Mouse (Mus musculus) ZHBTc4 (cell line): ENCODE results near the gene Ncmap.
"Not testable (repeated sequence)": the region's sequence is repeated elsewhere in the genome, so short reads cannot be mapped to it uniquely, and the experiment has no call there.

Experiments used
- DNase-seq: peaks from one replicate; pipeline ENCODE4 v3.0.0-alpha.2; 2011; ENCODE audit warnings: low read depth, low spot score

Ncmap gene

DNA sequence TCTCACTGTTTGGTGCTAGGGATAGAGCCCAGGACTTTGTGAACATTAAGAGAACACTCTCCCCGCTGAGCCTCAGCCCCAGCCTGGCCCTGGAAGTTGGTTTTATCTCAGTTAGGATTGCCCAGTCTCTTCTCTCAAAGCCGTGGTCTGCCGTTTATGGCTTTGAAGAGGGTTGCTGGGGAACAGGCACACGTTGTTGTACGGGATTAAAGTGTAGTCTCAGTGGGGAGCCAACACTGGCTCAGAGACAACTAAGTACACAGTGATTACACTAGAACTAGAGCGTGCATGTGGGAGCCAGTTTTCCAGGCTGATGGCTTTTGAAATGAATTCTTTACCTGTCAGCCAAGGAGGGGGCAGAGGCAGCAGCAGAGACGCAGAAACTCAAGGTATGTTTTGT lies 3.9 kb upstream of the Ncmap start:
- peak; percentile 40 for DNase-seq

DNA sequence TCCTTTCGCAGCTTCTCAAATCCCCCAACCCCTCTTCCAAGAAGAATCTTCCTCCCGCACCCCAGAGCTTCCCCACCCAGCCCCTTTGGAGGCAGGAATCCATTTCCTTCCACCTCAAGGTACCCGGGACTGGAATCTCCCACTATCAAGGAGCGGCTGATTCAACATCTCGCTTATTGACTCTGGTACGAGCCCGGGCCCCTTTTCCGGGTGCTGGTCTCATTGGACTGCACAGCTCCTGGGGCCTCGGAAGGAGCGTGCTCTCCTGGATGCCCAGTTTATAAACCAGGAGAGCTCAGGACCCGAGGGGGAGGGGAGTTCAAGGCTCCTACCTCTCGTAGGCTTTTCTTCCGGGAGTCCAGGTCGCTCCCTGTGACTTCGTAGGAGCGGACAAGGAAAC lies 476 bp downstream of the Ncmap start:
- DNase-seq = no peak

DNA sequence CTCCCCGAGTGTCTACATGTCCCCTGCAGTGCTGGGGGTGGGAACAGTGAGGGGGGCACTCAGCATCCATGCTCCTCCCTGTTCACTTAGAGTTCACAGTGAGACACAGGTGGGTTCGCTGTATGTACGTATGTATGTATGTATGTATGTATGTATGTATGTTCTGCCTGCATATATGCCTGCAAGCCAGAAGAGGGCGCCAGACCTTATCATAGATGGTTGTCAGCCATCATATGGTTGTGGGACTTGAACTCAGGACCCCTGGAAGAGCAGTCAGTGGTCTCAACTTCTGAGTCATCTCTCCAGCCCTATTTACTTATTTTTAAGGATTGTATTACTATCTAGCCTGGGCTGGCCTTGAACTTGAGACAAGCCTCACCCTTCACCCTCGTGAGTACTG lies 1.7 kb downstream of the Ncmap start:
- DNase-seq = peak; percentile 63

DNA sequence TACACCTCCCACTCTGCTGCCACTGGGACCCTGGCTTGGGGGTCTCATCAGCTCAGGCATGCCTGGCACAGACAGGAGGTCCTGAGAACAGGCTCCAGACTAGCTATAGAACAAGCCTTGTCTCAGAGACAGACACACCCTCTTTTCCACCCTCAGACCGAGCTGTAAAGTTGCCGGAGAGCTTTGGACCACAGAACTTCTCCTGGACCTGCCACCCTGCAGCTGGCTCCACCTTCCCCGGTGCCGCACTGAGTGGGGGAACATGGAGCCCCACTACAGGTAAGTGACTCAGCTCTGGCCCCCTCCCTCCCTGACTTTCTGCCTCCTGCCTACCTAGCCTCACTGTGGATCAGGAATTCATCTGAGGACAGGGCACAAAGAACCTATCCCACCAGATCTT lies 2.7 kb downstream of the Ncmap start:
- DNase-seq = no peak

DNA sequence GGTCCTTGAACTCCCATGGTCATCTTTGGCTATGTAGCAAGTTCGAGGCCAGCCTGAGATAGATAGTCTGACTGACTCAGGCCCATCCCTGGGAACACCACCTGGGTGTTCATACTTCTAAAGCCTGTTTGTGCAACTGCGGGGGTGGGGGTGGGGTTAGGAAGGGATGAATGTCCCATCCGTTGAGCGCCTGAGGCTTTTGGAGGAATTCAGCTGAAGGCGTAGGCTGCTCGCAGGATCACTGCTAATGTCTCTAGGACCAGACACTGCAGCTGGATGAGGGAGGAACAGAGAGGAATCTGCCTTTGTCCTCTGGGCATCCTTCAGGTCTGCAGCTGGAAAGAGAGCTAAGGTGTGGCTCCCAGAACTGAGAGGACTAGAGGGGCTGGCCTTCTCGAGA lies 3.4 kb downstream of the Ncmap start:
- peak; percentile 87 for DNase-seq

DNA sequence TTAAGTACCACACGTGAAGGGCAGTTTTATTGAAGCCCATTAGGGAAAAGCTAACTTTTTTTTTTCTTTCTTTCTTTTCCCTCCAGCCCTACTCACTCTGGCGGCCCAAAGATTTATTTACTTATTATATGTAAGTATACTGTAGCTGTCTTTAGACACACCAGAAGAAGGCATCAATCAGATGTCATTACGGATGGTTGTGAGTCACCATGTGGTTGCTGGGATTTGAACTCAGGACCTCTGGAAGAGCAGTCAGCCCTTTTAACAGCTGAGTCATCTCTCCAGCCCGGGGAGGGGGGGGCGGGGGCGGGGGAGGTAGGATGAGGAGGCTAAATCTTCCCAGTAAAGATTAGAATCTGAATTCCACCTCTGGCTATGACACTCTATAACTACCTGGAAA lies 4.6 kb downstream of the Ncmap start:
- DNase-seq = no peak

DNA sequence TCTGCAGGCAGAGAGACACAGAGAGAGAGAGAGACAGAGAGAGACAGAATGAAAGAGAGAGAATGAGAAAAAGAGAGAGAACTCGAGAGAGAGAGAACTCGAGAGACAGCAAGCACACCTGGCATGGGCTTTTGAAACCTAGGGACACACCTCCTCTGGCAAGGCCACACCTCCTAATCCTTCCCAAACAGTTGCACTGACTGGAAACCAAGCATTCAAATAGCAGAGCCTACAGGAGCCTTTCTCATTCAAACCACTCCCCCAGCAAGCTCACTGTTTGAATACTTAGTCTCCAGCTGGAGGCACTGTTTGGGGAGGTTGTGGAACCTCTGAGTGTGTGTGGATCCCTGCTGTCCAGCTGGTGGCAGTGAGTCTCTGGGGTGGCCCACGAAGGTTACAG lies 5.2 kb downstream of the Ncmap start:
- peak; percentile 72 for DNase-seq

DNA sequence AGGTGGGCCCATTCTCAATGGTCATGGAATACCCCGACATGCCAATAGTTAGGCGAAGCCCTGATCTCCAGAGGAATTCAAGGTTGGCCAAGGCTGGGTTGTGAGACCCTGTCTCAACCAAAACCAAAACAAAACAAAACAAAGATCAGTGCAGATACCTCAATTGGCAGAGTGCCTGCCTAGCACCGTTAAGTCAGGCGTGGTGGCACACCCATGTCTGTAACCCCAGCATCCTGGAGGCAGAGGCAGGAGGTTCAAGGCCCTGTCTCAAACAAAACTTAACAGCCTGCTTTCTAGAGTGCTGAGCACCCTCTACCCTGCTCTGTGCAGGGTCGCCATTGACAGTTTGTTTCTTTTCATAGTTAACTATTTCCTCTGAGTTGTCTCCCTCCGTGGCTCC lies 7.0 kb downstream of the Ncmap start:
- peak; percentile 42 for DNase-seq

DNA sequence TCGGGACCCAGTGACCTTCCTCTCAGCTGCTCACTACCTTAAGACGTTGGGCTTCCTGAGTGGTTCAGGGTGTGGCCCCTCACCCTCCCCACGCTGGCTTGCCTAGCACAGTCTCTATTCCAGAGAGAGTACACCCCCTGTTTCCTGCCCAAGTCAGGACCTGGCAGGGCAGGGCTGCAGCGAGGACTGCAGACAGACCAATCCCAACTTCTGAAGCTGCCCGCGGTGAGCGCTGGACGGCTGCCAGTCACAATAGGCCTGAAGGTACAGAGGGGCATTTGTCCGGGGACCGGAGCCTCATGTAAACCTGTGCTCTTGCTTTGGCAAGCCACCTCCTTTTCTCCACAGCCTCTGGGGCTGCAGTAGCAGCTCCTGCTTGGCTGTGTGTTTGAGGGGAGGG lies 12.4 kb downstream of the Ncmap start:
- no peak for DNase-seq

DNA sequence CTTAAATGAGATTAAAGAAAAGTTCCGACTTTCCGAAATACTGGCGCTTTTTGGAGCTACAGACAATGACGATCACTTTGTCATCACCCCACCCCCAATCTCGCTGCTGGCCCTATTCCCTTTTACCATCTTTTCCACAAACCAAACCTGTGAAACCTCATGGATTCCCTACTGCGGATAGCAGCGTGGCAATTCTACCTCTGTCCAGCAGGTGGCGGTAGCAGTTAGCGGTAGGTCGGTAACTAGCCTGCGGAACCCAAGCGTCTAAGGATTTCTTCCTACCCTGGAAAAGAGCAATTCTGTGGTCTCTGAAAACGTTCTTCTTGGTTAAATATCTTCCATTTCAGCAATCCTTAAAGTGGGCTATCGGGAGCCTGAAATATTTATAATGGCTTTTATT lies 15.7 kb downstream of the Ncmap start:
- DNase-seq = peak; percentile 92

DNA sequence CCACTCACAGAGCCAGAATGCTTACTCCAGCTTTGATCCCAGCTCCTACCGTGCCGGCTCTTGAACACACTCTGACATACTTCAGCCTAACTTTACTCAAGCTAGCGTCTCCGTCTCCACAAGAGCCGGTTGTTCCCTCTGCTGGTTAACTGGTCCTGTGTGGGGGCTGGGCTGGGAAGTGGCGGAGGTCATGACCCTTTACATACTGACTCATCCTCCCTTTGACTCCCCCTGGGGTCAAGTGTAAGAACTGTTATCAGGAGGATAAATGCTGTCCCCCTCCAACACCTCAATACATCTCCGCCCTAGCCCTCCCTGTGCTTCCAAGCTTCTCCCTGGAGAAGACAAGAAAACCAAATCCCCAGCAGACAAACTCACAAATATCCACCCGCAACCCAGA lies 16.7 kb downstream of the Ncmap start:
- peak; percentile 94 for DNase-seq

DNA sequence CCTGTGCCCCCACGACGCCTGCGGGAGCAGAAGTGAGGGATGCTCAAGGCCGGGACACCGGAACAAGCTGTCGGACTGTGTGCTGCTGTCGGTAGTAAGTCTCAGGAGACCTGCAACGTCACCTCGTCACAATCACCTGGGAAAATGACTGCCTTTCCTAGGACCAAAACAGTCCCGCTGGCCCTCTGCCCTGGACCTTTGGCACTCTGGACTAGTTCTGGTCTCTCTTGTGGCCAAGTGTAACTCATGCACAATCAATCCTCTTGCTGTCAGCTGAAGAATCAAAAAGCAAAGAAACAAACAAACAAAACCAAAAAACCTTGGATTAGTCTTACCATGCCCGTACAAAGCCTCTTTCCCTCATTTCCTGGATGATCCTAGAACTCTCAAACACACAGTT lies 20.8 kb downstream of the Ncmap start:
- no peak for DNase-seq

DNA sequence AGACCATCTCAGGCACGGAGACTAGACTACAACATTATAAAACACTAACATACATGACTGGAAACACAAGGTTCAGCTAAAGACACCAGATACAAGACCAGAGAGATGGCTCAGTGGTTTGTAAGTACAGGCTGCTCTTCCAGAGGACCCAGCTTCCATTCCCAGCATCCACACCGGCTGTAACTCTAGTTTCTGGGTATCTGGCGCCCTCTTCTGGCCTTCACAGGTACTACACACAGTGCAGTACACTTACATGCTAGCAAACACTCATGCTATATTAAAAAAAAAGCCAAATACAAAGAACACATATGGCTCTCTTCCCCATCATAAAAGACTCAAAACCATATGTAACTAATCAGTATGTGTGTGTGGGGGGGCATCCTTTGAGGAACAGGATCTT lies 22.6 kb downstream of the Ncmap start:
- DNase-seq = peak; percentile 72

DNA sequence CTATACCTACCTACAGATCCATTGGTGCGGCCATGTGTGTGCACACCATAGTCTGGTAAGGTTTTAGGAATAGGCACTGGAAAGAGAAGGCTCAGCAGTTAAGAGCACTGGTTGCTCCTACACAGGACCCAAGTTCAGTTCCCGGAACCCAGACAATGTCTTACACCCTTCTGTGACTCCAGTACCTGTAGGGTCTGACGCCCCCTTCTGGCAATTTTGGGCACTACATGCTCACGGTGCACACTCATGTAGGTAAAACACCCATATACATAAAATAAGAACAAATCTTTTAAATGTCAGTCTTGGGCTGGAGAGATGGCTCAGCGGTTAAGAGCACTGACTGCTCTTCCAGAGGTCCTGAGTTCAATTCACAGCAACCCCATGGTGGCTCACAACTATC lies 24.7 kb downstream of the Ncmap start:
- peak; percentile 78 for DNase-seq

DNA sequence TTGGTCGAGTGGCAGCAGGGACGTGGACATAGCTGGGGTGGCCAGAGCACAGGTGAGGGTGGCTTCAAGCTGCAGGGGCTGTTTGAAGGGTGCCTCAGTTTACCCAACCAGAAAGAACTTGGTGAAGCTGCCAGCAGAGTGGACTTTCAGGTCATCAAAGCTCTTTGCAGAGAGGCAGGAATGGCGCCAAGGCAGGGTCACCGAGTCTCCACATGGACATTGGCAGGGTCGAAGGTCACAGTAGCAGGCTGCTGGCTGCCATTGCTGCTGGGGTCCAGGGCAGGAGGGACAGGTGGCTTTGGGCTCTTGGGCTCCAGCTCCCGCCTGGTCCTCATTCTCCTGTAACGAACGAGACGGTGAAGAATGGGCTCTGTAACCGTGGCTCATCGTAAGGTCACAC lies 27.7 kb downstream of the Ncmap start:
- no peak for DNase-seq

DNA sequence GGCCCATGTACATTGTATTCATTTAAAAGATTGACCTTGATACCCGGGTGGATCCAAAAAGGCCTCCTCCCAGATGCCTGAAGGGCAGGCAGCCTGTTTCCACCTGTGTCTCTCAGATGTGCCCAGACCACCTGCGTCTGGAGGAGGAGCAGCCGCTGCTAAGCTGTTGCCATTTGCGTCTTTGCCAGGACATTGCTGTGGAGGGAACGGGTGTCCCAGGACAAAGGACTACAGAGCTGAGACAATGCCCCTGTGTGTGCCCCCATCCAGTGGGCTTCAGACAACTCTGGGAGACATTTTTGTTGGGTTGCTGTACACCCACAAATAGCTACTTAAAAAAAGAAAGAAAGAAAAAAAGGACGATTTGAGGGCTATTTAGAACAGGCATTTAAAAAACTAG lies 35.2 kb downstream of the Ncmap start:
- no peak for DNase-seq

DNA sequence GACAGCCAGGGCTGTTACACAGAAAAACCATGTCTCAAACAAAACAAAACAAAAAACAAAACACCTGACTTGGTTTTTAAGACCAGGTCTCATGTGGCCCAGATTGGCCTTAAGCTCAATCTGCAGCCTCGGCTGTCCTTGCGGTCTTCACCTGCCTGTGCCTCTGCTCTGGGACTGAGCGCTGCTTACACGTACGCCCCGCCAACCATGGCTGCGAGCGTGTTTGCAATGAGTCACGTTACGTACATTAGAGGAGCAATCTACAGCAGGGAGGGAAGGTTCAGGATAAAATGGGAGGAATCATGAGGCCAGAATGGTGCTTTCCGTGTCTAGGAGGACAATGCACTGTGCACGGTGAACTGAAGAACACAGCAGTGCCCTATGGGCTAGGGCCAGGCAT lies 36.3 kb downstream of the Ncmap start:
- DNase-seq = no peak

DNA sequence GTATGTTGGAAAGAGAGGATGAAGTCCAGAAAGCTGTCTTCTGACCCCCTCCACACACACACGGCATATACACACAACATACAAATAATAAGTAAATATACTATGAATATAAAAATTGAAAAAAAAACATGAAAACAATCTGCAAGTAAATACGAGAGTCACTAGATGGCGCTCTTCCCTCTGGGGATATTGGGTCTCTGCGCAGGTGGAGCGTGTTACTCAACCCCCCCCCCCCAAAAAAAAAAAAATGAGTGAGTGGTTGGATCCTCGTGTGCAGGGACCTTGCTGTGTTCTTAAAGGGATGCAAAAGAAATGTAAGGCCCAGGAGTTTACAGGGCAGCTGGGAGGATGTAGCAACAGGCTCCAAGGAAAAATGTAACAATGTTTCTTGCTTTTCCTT lies 39.3 kb downstream of the Ncmap start:
- DNase-seq = peak; percentile 78

DNA sequence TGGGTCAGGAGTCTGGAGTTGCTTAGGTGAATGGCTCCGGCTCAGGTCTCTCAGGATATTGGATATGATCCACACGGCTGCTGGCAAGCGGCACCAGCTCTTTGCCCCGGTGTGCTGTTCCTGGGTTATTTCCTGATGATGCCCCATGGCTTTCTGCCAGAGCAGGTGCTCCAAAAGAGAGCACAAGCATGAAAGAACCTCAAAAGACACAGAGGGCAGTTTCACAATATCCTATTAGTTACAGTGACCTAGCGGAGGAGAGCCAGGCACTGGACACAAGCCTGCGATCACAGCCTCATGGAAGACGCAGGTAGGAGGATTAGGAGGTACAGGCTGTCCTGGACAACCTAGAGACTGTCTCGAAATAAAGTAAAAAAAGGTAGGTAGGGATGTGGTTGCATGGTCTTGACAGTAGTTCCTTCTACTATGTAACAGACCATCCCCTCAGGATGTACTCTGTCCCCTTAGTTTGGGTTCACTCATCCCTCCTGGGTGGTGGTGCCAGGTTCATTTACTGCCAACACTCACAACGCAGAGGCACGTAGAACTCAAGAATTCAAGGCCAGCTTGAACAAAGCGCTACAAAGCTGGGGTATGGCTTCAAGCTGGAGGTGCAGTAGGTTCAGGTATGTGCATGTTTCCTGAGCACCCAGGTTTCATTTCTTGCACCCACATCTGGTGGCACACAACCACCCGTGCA lies 40.7 kb downstream of the Ncmap start:
- no peak for DNase-seq

DNA sequence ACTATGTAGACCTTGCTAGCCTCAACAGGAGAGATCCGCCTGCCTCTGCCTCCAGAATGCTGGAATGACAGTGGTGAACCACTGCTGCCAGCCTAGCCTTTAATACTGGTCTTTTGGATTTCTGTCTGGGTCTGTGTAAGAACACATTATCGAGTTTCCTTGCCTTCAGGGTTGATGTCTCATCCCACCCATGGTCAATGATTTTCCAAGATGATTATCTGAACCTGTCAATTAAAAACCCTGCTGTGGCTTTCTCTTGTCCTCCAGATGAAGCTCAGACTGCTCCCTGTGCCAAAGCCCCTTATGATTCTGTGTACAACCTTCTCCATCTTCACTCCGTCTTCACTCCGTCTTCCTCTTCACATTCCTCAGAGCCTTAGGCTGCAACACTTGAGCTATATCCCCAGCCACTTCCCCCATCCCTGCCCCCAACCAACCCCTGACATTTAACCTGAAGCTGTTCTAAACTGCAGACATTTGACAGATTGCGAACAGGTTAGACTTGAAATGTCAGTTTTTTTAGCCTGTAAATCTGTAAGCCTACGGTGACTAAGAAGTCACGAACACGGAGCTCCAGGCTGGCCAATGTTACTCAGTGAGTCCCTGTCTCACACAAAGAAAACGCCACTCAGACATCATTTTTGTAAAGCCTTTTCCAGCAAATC lies 42.0 kb downstream of the Ncmap start:
- no peak for DNase-seq

DNA sequence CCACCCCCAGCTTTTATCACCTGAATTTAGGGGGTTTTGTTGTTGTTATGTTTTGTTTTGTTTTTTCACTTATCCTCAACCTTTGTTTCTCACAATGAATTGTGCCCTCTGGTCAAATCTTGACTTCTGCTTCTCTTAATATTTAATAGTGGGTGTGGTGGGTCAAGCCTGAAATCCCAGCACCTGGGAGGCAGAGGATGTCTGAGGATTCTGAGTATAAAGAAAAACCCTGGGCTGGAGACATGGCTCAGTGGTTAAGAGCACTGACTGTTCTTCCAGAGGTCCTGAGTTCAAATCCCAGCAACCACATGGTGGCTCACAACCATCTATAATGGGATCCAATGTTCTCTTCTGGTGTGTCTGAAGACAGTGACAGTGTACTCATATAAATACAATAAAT lies 43.3 kb downstream of the Ncmap start:
- DNase-seq = not testable (repeated sequence)

DNA sequence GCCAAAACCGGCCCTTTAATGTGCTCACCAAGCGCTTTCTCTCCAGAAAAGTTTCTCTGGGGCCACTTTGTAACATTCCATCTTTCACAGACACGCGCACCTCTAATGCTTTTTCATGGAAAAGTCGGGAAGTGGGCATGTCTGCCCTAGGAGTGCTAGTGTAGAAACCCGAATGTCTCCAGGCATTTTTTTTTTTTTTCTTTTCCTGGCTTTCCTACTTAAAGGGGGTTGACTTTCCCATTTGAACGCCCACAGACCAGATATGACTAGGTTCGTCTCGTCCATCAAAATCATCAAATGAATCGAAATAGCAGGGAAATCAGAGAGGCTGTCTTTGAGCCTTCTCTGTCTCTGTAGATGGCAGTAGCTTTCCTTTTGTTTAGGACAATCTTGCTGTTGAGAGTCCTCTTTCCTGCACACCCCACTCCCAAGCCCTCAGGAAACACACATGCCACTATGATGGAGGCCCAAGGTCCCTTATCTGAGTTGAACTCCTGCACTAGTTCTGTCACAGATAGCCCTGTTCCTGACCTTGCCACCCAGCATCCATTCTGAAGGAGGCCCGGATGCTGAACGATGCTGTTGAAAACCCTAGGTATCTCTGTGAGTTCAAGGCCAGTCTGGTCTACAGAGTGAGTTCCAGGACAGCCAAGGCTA lies 44.1 kb downstream of the Ncmap start:
- no peak for DNase-seq
